Mouse (Mus musculus): Measurements from ENCODE around the gene Hoxc11.

DNA sequence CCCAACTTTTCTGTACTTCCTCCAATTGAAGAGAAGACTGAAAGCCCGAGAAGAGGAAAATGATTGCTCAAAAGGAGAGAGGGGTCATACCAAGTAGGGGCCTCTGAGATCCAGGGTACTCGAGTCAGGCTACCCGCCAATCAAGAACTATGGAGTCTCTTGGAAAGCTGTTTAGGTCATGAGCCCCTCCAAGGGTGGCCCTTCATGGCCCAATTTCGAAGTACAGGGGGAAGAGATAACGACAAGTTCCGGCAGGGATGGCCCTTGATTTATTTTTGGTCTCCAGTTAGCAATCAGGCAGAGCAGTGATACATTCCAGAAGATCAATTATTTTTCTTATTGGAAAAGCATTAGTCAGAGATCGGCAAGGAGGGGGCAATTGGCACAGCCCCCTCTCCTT lies 37.6 kb downstream of the Hoxc11 start:
- TF ChIP-seq TAL1 (IDR thresholded peaks at IDR 0.05; ENCODE audit: low read length) (no peak), GATA1 (IDR thresholded peaks at IDR 0.05; ENCODE audit: low read length) (no peak)

Measured in erythroblast, embryonic 14.5 days (primary cell).